Mouse (Mus musculus) megakaryocyte-erythroid progenitor cell, adult 5-6 weeks (primary cell): ENCODE data around the gene Zfp652. TPM values are rescaled to one million over a fixed set of nuclear protein-coding genes. Genes with fewer than 3 reads are reported as not detected.
A peak's percentile ranks its signal among the peaks of the same experiment; 100 is the strongest.
"Not testable (repeated sequence)": the region's sequence is repeated elsewhere in the genome, so short reads cannot be mapped to it uniquely, and the experiment has no call there.

Source experiments
- ATAC-seq: replicated peaks from 2 replicates; pipeline ENCODE4 v1.8.0; 2016; ENCODE audit warnings: mild to moderate bottlenecking, inconsistent platforms; ENCODE audit not compliant: severe bottlenecking, poor library complexity, low FRiP score, low TSS enrichment
- total RNA-seq, 2 experiments: library from RNA; stranded (forward) in 1 of 2; stranded (reverse) in 1 of 2; fragments of 200-1000, 215-1000 nt in 1 of 2; fragments of >200 nt in 1 of 2; fragmentation: Nextera tagmentation in 1 of 2; gene quantifications; 2 replicates each; pipeline ENCODE4 v1.2.3; 2014 to 2017

The Zfp652 gene
- total RNA-seq, 2 experiments from 2014 or later: 28.2 to 54.5 TPM

- peak; percentile 63 for ATAC-seq
Measured at GRCm38 (mm10) chr11:95876296-95876695, 163.8 kb downstream of the Zfp652 start.

DNA sequence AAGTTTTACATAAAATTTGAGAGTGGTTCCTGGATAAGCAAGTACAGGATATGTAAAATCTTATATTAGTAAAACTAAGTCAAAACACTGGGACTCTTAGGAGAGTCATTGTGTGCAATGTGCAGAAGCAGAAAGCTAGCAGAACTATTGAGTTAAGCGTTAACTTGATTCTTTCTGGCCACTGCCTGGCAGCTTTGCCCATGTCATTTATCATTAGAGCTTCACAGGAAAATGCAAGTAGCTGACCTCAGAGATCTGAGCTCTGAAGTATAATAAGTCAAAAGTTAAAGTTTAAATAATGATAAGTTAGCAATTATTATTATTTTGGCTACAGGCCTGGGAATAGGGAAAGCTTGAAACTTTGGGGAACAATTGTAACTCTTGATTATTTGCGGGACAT is 167.4 kb downstream of the Zfp652 start:
- not testable (repeated sequence) for ATAC-seq

Other genes with a start within 250 kb of the Zfp652 start
- gene Nxph3, start 198.1 kb upstream of the Zfp652 start, total RNA-seq (2014; fragmentation: Nextera tagmentation): not detected in 2 replicates
- not detected in 2 replicates for gene Nxph3, start 198.1 kb upstream of the Zfp652 start, total RNA-seq (2017)
- gene Ngfr, start 124.9 kb upstream of the Zfp652 start, total RNA-seq (2014; fragmentation: Nextera tagmentation): not detected in 2 replicates
- gene Ngfr, start 124.9 kb upstream of the Zfp652 start, total RNA-seq (2017): not detected in 2 replicates
- 120 and 179 TPM in 2 replicates for gene Phb, start 45.7 kb upstream of the Zfp652 start, total RNA-seq (2014; fragmentation: Nextera tagmentation)
- gene Phb, start 45.7 kb upstream of the Zfp652 start, total RNA-seq (2017): 189 and 190 TPM in 2 replicates
- 7.1 and 7.5 TPM in 2 replicates for gene B130006D01Rik, start 10.9 kb downstream of the Zfp652 start, total RNA-seq (2014; fragmentation: Nextera tagmentation)
- gene B130006D01Rik, start 10.9 kb downstream of the Zfp652 start, total RNA-seq (2017): 1.5 TPM in 1 of 2 replicates, not detected in the other
- gene Phospho1, start 111.8 kb downstream of the Zfp652 start, total RNA-seq (2014; fragmentation: Nextera tagmentation): 5.6 and 7.5 TPM in 2 replicates
- 0.56 and 3.2 TPM in 2 replicates for gene Phospho1, start 111.8 kb downstream of the Zfp652 start, total RNA-seq (2017)
- 4.4 and 5.0 TPM in 2 replicates for gene Gngt2, start 124.5 kb downstream of the Zfp652 start, total RNA-seq (2014; fragmentation: Nextera tagmentation)
- gene Gngt2, start 124.5 kb downstream of the Zfp652 start, total RNA-seq (2017): 4.0 and 4.6 TPM in 2 replicates
- gene Abi3, start 129.8 kb downstream of the Zfp652 start, total RNA-seq (2014; fragmentation: Nextera tagmentation): 5.9 and 8.9 TPM in 2 replicates
- gene Abi3, start 129.8 kb downstream of the Zfp652 start, total RNA-seq (2017): 3.4 and 5.7 TPM in 2 replicates
- not detected in 2 replicates for gene B4galnt2, start 202.2 kb downstream of the Zfp652 start, total RNA-seq (2014; fragmentation: Nextera tagmentation)
- not detected in 2 replicates for gene B4galnt2, start 202.2 kb downstream of the Zfp652 start, total RNA-seq (2017)